Mouse (Mus musculus) myocyte (in vitro differentiated cells): ENCODE results near the gene Rapgef5. TPM values are rescaled to one million over a fixed set of nuclear protein-coding genes. Genes with fewer than 3 reads are reported as not detected.

Experiments used
- H3K27me3 ChIP-seq: one replicate; pipeline ENCODE4 v1.6.1; 2011; ENCODE audit not compliant: control insufficient read depth, insufficient read depth, insufficient read length
- H3K36me3 ChIP-seq: one replicate; pipeline ENCODE4 v1.6.1; 2011; ENCODE audit not compliant: control insufficient read depth, insufficient read depth
- H3K4me2 ChIP-seq: one replicate; pipeline ENCODE4 v1.6.1; 2011; ENCODE audit warnings: low read depth, control low read depth
- H3K4me3 ChIP-seq: one replicate; pipeline ENCODE4 v1.5.1; 2011; ENCODE audit warnings: mild to moderate bottlenecking, control low read depth, moderate library complexity
- H3K79me2 ChIP-seq: one replicate; pipeline ENCODE4 v1.6.1; 2011; ENCODE audit not compliant: control insufficient read depth, insufficient read depth
- H3ac ChIP-seq: one replicate; pipeline ENCODE4 v1.6.1; 2011; ENCODE audit not compliant: control insufficient read depth, insufficient read length
- CEBPB ChIP-seq: IDR thresholded peaks from 2 replicates; pipeline ENCODE4 v1.6.1; 2011; ENCODE audit warnings: mild to moderate bottlenecking, moderate library complexity; ENCODE audit not compliant: poor library complexity, insufficient read depth, severe bottlenecking
- E2F4 ChIP-seq: IDR thresholded peaks from one replicate; pipeline ENCODE4 v1.6.1; 2011; ENCODE audit warnings: mild to moderate bottlenecking, control low read depth, moderate library complexity; ENCODE audit not compliant: insufficient read depth
- MAX ChIP-seq: IDR thresholded peaks from one replicate; pipeline ENCODE4 v1.6.1; 2011; ENCODE audit warnings: low read depth, mild to moderate bottlenecking, control low read depth
- MYOD1 ChIP-seq, 3 experiments: IDR thresholded peaks; one replicate each; pipeline ENCODE4 v1.6.1; 2011; ENCODE audit warnings: control low read depth in 2 of 3, low read depth in 2 of 3, mild to moderate bottlenecking in 2 of 3, moderate library complexity in 1 of 3; ENCODE audit not compliant: insufficient read length in 2 of 3, control insufficient read depth in 1 of 3
- MYOG ChIP-seq, 3 experiments: IDR thresholded peaks; one replicate each; pipeline ENCODE4 v1.6.1; 2011; ENCODE audit warnings: control low read depth in 2 of 3, low read depth in 2 of 3, mild to moderate bottlenecking in 2 of 3; ENCODE audit not compliant: insufficient read length in 2 of 3, control insufficient read depth in 1 of 3, insufficient read depth in 1 of 3
- POLR2A ChIP-seq: IDR thresholded peaks from one replicate; pipeline ENCODE4 v1.6.1; 2011; ENCODE audit warnings: low read depth, mild to moderate bottlenecking, control low read depth, moderate library complexity; ENCODE audit not compliant: insufficient read length
- POLR2AphosphoS2 ChIP-seq: IDR thresholded peaks from one replicate; pipeline ENCODE4 v1.6.1; 2011; ENCODE audit warnings: low read depth, control low read depth; ENCODE audit not compliant: insufficient read length
- REST ChIP-seq: IDR thresholded peaks from one replicate; pipeline ENCODE4 v1.6.1; 2011; ENCODE audit warnings: mild to moderate bottlenecking, control low read depth, moderate library complexity; ENCODE audit not compliant: insufficient read depth, insufficient read length
- SRF ChIP-seq: IDR thresholded peaks from one replicate; pipeline ENCODE4 v1.6.1; 2011; ENCODE audit warnings: low read depth; ENCODE audit not compliant: control insufficient read depth, insufficient read length
- TCF12 ChIP-seq: IDR thresholded peaks from one replicate; pipeline ENCODE4 v1.6.1; 2011; ENCODE audit warnings: mild to moderate bottlenecking, control low read depth; ENCODE audit not compliant: poor library complexity, insufficient read depth, severe bottlenecking
- TCF3 ChIP-seq: IDR thresholded peaks from one replicate; pipeline ENCODE4 v1.6.1; 2011; ENCODE audit warnings: low read depth, control low read depth; ENCODE audit not compliant: insufficient read length
- USF1 ChIP-seq: IDR thresholded peaks from one replicate; pipeline ENCODE4 v1.6.1; 2011; ENCODE audit warnings: low read depth, mild to moderate bottlenecking, control low read depth, moderate library complexity
- polyA plus RNA-seq: library from polyadenylated mRNA; unstranded; fragments of >200 nt; fragmentation: generic; extraction: Trizol; gene quantifications from one replicate; pipeline ENCODE4 v1.2.1, GENCODE M21; 2012; ENCODE audit warnings: missing spikeins

Rapgef5 gene
- polyA plus RNA-seq, 1 experiment = 0.01 TPM

DNA sequence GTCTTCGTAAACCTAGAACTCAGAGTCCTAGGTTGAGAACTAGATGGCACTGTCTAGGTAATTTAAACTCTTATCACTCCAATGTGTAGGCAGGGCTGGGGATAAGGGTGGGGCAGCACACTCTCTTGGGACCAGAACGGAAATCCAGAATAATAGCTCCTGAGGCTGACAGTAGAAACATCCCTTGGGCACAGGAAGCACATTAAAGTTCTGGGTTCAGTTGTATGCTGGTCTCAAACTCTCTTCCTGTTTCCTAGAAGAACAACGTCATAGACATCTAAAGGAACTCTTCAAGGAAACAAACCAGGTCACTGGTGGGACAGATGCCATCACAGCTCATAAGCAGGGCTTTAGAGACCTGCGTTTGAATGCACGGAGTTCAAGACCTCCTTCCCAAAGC is 17.0 kb upstream of the Rapgef5 start:
- no peaks in the 10 kb centered on the region for H3K36me3 ChIP-seq
- H3K27me3 ChIP-seq = no peaks in the 10 kb centered on the region
- TF ChIP-seq CEBPB (no peak), MAX (no peak), SRF (no peak), TCF3 (no peak), POLR2A (no peak), REST (no peak)
- H3K4me3 ChIP-seq = no peak overlapping the region
- H3ac ChIP-seq = no peak overlapping the region
- no peak overlapping the region for H3K4me2 ChIP-seq
- H3K79me2 ChIP-seq = no peaks in the 10 kb centered on the region

DNA sequence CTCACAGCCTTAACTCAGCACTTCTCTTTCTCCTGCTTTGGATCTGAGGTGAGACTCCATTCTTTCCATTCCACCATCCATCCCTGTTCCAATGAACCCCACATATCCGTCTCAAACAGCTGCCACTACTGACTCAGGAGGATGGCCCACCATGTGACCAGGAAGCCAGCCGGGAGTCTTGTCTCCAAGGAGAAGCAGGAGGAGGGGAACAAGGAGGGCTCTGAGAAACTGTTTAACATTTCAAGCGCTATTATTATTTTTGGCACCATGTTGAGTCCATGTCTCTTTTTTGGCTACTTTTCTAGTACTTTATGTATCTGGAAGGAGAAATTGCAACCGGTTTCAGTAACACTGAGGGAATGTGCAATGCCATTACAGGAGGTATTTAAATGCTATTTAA is 15.1 kb upstream of the Rapgef5 start:
- no peak overlapping the region for H3K4me2 ChIP-seq
- TF ChIP-seq E2F4 (no peak), POLR2AphosphoS2 (no peak), USF1 (no peak), MAX (no peak)
- H3K79me2 ChIP-seq = no peaks in the 10 kb centered on the region
- no peaks in the 10 kb centered on the region for H3K36me3 ChIP-seq
- no peak overlapping the region for H3K4me3 ChIP-seq
- H3K27me3 ChIP-seq = no peaks in the 10 kb centered on the region
- no peak overlapping the region for H3ac ChIP-seq

DNA sequence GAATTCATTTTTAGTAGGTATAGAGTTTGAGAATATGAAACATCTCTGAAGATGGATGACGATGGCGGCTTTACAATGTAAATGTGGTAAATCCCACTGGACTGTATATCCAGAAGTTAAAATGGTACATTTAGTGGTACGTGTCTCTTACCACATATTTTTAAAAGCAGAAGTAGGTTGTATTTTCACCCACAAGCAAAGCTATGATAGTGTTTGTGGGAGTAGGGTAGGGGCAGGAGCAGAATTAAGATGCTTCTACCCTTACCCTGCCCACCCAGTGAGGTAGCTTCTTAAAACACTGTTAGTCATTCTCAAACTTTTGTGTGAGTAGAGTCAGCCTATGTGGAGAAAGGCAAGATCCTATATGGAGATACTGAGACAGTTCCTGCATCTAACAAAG is 13.4 kb upstream of the Rapgef5 start:
- Histone ChIP-seq H3K36me3 (no peaks in the 10 kb centered on the region), H3K4me2 (no peak overlapping the region), H3K4me3 (no peak overlapping the region), H3ac (no peak overlapping the region), H3K79me2 (no peaks in the 10 kb centered on the region), H3K27me3 (no peaks in the 10 kb centered on the region)
- no peak for TF ChIP-seq TCF3

DNA sequence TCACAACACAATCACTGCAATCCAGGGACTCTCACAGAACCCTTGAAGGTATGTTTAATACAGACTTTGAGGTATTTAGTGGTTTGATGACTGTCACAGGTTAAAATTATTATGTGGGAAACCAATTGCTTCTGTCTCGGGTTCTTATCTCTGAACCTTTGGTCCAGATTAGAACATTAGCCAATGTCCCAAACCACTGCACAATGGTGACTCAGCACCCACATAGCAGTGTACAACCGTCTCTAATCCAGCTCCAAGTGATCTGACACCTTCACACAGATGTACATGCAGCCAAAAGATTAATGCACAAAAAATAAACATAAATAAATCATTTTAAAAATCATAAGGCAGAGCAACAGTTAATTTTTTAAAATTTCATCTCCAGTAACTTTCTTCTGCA is 11.1 kb upstream of the Rapgef5 start:
- Histone ChIP-seq H3K4me2 (no peak overlapping the region), H3K27me3 (no peaks in the 10 kb centered on the region), H3K4me3 (no peak overlapping the region), H3K36me3 (no peaks in the 10 kb centered on the region), H3K79me2 (no peaks in the 10 kb centered on the region), H3ac (no peak overlapping the region)
- no peak for TF ChIP-seq E2F4
- TF ChIP-seq POLR2AphosphoS2 = no peak
- TF ChIP-seq CEBPB = no peak
- no peak for TF ChIP-seq REST
- no peak for TF ChIP-seq TCF3
- no peak for TF ChIP-seq POLR2A

DNA sequence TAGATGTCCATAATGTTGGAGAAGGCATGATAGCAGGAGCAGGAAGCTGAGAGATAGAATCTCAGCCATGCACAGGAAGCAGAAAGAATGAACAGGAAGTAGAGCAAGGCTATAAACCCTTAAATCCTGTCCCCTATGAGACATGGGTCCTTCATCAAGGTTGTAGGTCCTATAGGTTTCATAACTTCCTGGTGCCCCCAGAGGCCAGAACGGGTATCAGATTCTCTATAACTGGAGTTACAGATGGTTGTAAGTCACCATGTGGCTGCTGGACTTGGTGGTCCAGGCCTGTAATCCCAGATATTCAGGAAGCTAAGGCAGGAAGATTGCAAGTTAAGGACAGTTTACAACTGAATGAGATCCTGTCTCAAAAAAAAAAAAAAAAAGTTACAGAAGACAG is 8.5 kb upstream of the Rapgef5 start:
- H3K4me2 ChIP-seq = no peak overlapping the region
- no peaks in the 10 kb centered on the region for H3K27me3 ChIP-seq
- H3K79me2 ChIP-seq = no peaks in the 10 kb centered on the region
- TF ChIP-seq E2F4 (no peak), MYOD1 (IDR thresholded peaks at IDR 0.05; ENCODE audit: control insufficient read depth in 1 of 3, insufficient read length in 2 of 3, low read depth in 2 of 3) (no peak), TCF3 (no peak), MYOG (IDR thresholded peaks at IDR 0.05; ENCODE audit: control insufficient read depth in 1 of 3, insufficient read depth in 1 of 3, insufficient read length in 2 of 3, low read depth in 2 of 3) (no peak), REST (no peak), USF1 (no peak), SRF (no peak), CEBPB (no peak), MAX (no peak), TCF12 (no peak), POLR2AphosphoS2 (no peak), POLR2A (no peak)
- H3K36me3 ChIP-seq = no peaks in the 10 kb centered on the region
- no peak overlapping the region for H3K4me3 ChIP-seq
- no peak overlapping the region for H3ac ChIP-seq

DNA sequence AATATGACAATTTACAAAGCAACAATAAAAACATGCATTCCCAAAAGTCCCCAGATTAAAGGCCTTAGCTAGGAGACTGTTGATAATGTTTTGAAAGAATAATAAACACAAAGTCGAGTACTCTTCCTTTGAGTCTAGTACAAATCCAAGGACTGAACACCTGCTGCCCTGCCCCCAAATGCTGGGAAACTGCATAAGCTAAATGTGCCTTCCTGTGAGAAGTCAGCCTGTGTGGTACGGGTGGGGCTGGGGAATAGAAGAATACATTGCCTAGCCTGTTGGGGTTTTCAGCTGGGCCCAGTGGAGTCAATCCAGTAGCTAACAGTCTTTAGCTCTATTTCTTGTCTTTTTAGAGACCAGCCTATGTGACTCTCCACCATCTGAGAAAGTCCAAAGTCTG is 6.4 kb upstream of the Rapgef5 start:
- H3K4me2 ChIP-seq = no peak overlapping the region
- H3ac ChIP-seq = no peak overlapping the region
- H3K79me2 ChIP-seq = no peaks in the 10 kb centered on the region
- no peak overlapping the region for H3K4me3 ChIP-seq
- H3K27me3 ChIP-seq = no peaks in the 10 kb centered on the region
- no peaks in the 10 kb centered on the region for H3K36me3 ChIP-seq
- no peak for TF ChIP-seq E2F4
- no peak for TF ChIP-seq TCF12
- no peak for TF ChIP-seq SRF
